Mouse (Mus musculus): ENCODE measurements around the gene Gm4131. TPM values are rescaled to one million over a fixed set of nuclear protein-coding genes. Genes with fewer than 3 reads are reported as not detected.
A peak's percentile ranks its signal among the peaks of the same experiment; 100 is the strongest.

The Gm4131 gene
- polyA plus RNA-seq, 1 experiment, result not detected

GRCm38 (mm10) chr14:62468119-62468752 lies 98.5 kb downstream of the Gm4131 start:
- H3K27me3 ChIP-seq (ENCODE audit: control insufficient read depth, insufficient read depth, low read length), result no peaks in the 10 kb centered on the region
- H3K4me1 ChIP-seq (ENCODE audit: control insufficient read depth, insufficient read depth, insufficient read length, low read length), result no peaks in the 10 kb centered on the region
- no peak overlapping the region for H3K4me3 ChIP-seq (ENCODE audit: low read depth, low read length)
- no peaks in the 10 kb centered on the region for H3K36me3 ChIP-seq (ENCODE audit: control insufficient read depth, insufficient read depth, low read length)
- TF ChIP-seq CTCF (IDR thresholded peaks at IDR 0.05; ENCODE audit: extremely low read depth, insufficient read length, insufficient replicate concordance, low read depth, low read length) (no peak), POLR2A (IDR thresholded peaks at IDR 0.05; ENCODE audit: low read depth, low read length) (no peak)
- no peak overlapping the region for H3K27ac ChIP-seq (ENCODE audit: insufficient read depth, low read depth, low read length)
- WGBS, result 49% methylated on average over 6 of the region's 6 CpGs

- Histone ChIP-seq H3K4me1 (ENCODE audit: control insufficient read depth, insufficient read depth, insufficient read length, low read length) (no peaks in the 10 kb centered on the region), H3K4me3 (ENCODE audit: low read depth, low read length) (no peak overlapping the region), H3K27me3 (ENCODE audit: control insufficient read depth, insufficient read depth, low read length) (no peaks in the 10 kb centered on the region), H3K27ac (ENCODE audit: insufficient read depth, low read depth, low read length) (no peak overlapping the region), H3K36me3 (ENCODE audit: control insufficient read depth, insufficient read depth, low read length) (no peaks in the 10 kb centered on the region)
- TF ChIP-seq POLR2A (IDR thresholded peaks at IDR 0.05; ENCODE audit: low read depth, low read length), result no peak
- no peak for TF ChIP-seq CTCF (IDR thresholded peaks at IDR 0.05; ENCODE audit: extremely low read depth, insufficient read length, insufficient replicate concordance, low read depth, low read length)
- 22% methylated on average over 9 of the region's 9 CpGs for WGBS
Measured at GRCm38 (mm10) chr14:62464966-62465365, 101.8 kb downstream of the Gm4131 start.

GRCm38 (mm10) chr14:62459541-62459940 lies 107.2 kb downstream of the Gm4131 start:
- Histone ChIP-seq H3K27ac (ENCODE audit: insufficient read depth, low read depth, low read length) (no peak overlapping the region), H3K4me1 (ENCODE audit: control insufficient read depth, insufficient read depth, insufficient read length, low read length) (no peaks in the 10 kb centered on the region), H3K36me3 (ENCODE audit: control insufficient read depth, insufficient read depth, low read length) (no peaks in the 10 kb centered on the region), H3K27me3 (ENCODE audit: control insufficient read depth, insufficient read depth, low read length) (0 out of 2 replicates have a peak, but pooled peaks cover 2% of the 10 kb centered on the region), H3K4me3 (ENCODE audit: low read depth, low read length) (no peak overlapping the region)
- 51% methylated on average over 11 of the region's 11 CpGs for WGBS
- TF ChIP-seq CTCF (IDR thresholded peaks at IDR 0.05; ENCODE audit: extremely low read depth, insufficient read length, insufficient replicate concordance, low read depth, low read length), result no peak
- no peak for TF ChIP-seq POLR2A (IDR thresholded peaks at IDR 0.05; ENCODE audit: low read depth, low read length)

- peak; percentile 77; the same call in 1 of the 2 replicates for TF ChIP-seq CTCF (IDR thresholded peaks at IDR 0.05; ENCODE audit: extremely low read depth, insufficient read length, insufficient replicate concordance, low read depth, low read length)
- TF ChIP-seq POLR2A (IDR thresholded peaks at IDR 0.05; ENCODE audit: low read depth, low read length), result no peak
- 0 out of 2 replicates have a peak, but pooled peaks cover 2% of the 10 kb centered on the region for H3K27me3 ChIP-seq (ENCODE audit: control insufficient read depth, insufficient read depth, low read length)
- H3K36me3 ChIP-seq (ENCODE audit: control insufficient read depth, insufficient read depth, low read length), result no peaks in the 10 kb centered on the region
- peak overlapping the region; percentile 17 for H3K4me3 ChIP-seq (ENCODE audit: low read depth, low read length)
- no peaks in the 10 kb centered on the region for H3K4me1 ChIP-seq (ENCODE audit: control insufficient read depth, insufficient read depth, insufficient read length, low read length)
- no peak overlapping the region for H3K27ac ChIP-seq (ENCODE audit: insufficient read depth, low read depth, low read length)
- 20% methylated on average over 22 of the region's 22 CpGs for WGBS
Measured at GRCm38 (mm10) chr14:62457420-62458181, 109.1 kb downstream of the Gm4131 start.

GRCm38 (mm10) chr14:62456239-62456747 lies 110.4 kb downstream of the Gm4131 start, which contains the start of gene Gucy1b2:
Gene Gucy1b2 (minus strand): TSS chr14:62456289.
- no peak within 1 kb of the TSS for H3K27ac ChIP-seq (ENCODE audit: insufficient read depth, low read depth, low read length)
- no peak within 1 kb of the TSS for H3K4me3 ChIP-seq (ENCODE audit: low read depth, low read length)
- no peaks in the 10 kb centered on the region for H3K4me1 ChIP-seq (ENCODE audit: control insufficient read depth, insufficient read depth, insufficient read length, low read length)
- H3K36me3 ChIP-seq (ENCODE audit: control insufficient read depth, insufficient read depth, low read length), result no peaks in the 10 kb centered on the region
- H3K27me3 ChIP-seq (ENCODE audit: control insufficient read depth, insufficient read depth, low read length), result 0 out of 2 replicates have a peak, but pooled peaks cover 2% of the 10 kb centered on the region
- TF ChIP-seq POLR2A (IDR thresholded peaks at IDR 0.05; ENCODE audit: low read depth, low read length) (no peak), CTCF (IDR thresholded peaks at IDR 0.05; ENCODE audit: extremely low read depth, insufficient read length, insufficient replicate concordance, low read depth, low read length) (no peak)
- WGBS, result 58% methylated on average over 9 of the region's 9 CpGs

GRCm38 (mm10) chr14:62455570-62455879 lies 111.2 kb downstream of the Gm4131 start:
- Histone ChIP-seq H3K4me3 (ENCODE audit: low read depth, low read length) (no peak overlapping the region), H3K36me3 (ENCODE audit: control insufficient read depth, insufficient read depth, low read length) (no peaks in the 10 kb centered on the region), H3K4me1 (ENCODE audit: control insufficient read depth, insufficient read depth, insufficient read length, low read length) (no peaks in the 10 kb centered on the region), H3K27ac (ENCODE audit: insufficient read depth, low read depth, low read length) (no peak overlapping the region), H3K27me3 (ENCODE audit: control insufficient read depth, insufficient read depth, low read length) (0 out of 2 replicates have a peak, but pooled peaks cover 2% of the 10 kb centered on the region)
- TF ChIP-seq POLR2A (IDR thresholded peaks at IDR 0.05; ENCODE audit: low read depth, low read length) (no peak), CTCF (IDR thresholded peaks at IDR 0.05; ENCODE audit: extremely low read depth, insufficient read length, insufficient replicate concordance, low read depth, low read length) (no peak)
- 64% methylated on average over 5 of the region's 5 CpGs for WGBS

All from small intestine, adult 2 months (tissue).